Mouse (Mus musculus) MEL (cell line): Measurements from ENCODE around the gene Manea.

Experiments
- CHD2 ChIP-seq: IDR thresholded peaks from 2 replicates; pipeline ENCODE4 v1.6.1; 2011; ENCODE audit warnings: low read length, improper control_type of control experiment
- CTCF ChIP-seq, 3 experiments: IDR thresholded peaks in 2 of 3; conservative IDR thresholded peaks in 1 of 3; 2 replicates each; pipeline ENCODE4 v1.5.1; 2011 to 2012; ENCODE audit warnings: low read length in 3 of 3, low read depth in 2 of 3, mild to moderate bottlenecking in 2 of 3, improper control_type of control experiment in 1 of 3, inconsistent platforms in 1 of 3, mixed read lengths in 1 of 3, moderate library complexity in 1 of 3; ENCODE audit not compliant: control insufficient read depth in 1 of 3, insufficient read depth in 1 of 3, poor library complexity in 1 of 3, severe bottlenecking in 1 of 3
- E2F4 ChIP-seq: IDR thresholded peaks from 2 replicates; pipeline ENCODE4 v1.6.1; 2011; ENCODE audit warnings: low read depth, low read length, improper control_type of control experiment, borderline replicate concordance
- EP300 ChIP-seq, 2 experiments: IDR thresholded peaks; 2 replicates each; pipeline ENCODE4 v1.6.1; 2011; ENCODE audit warnings: improper control_type of control experiment in 2 of 2, low read length in 2 of 2, low read depth in 1 of 2, mild to moderate bottlenecking in 1 of 2
- GATA1 ChIP-seq: IDR thresholded peaks from 2 replicates; pipeline ENCODE4 v1.6.1; 2011; ENCODE audit warnings: low read depth, low read length, improper control_type of control experiment
- HCFC1 ChIP-seq: IDR thresholded peaks from 2 replicates; pipeline ENCODE4 v1.6.1; 2012; ENCODE audit warnings: low read depth, mild to moderate bottlenecking, inconsistent platforms, low read length, improper control_type of control experiment, moderate library complexity
- MAFK ChIP-seq: IDR thresholded peaks from 2 replicates; pipeline ENCODE4 v1.6.1; 2011; ENCODE audit warnings: low read depth, mild to moderate bottlenecking, low read length, improper control_type of control experiment, borderline replicate concordance
- POLR2A ChIP-seq, 2 experiments: IDR thresholded peaks; 2 replicates each; pipeline ENCODE4 v1.6.1; 2011 to 2012; ENCODE audit warnings: low read length in 2 of 2, mild to moderate bottlenecking in 2 of 2, control low read depth in 1 of 2, improper control_type of control experiment in 1 of 2, low read depth in 1 of 2, moderate library complexity in 1 of 2; ENCODE audit not compliant: control insufficient read depth in 1 of 2, insufficient read depth in 1 of 2, poor library complexity in 1 of 2
- POLR2AphosphoS2 ChIP-seq: IDR thresholded peaks from 2 replicates; pipeline ENCODE4 v1.6.1; 2011; ENCODE audit warnings: low read length, improper control_type of control experiment
- ZNF384 ChIP-seq: IDR thresholded peaks from 2 replicates; pipeline ENCODE4 v1.6.1; 2012; ENCODE audit warnings: low read depth, mild to moderate bottlenecking, inconsistent platforms, low read length, improper control_type of control experiment

GRCm38 (mm10) chr4:26345741-26346442, 799 bp downstream of the Manea start:
- TF ChIP-seq HCFC1 (no peak), MAFK (no peak), GATA1 (no peak), E2F4 (no peak), ZNF384 (peak; percentile 72), EP300 (IDR thresholded peaks at IDR 0.05; ENCODE audit: low read depth in 1 of 2, low read length in 2 of 2) (no peak), CHD2 (no peak), POLR2AphosphoS2 (no peak), POLR2A (IDR thresholded peaks at IDR 0.05; ENCODE audit: control insufficient read depth in 1 of 2, insufficient read depth in 1 of 2, low read depth in 1 of 2, low read length in 2 of 2, poor library complexity in 1 of 2) (no peak), CTCF (IDR thresholded peaks at IDR 0.05 in 2 of 3, conservative IDR thresholded peaks at IDR 0.05 in 1 of 3; ENCODE audit: control insufficient read depth in 1 of 3, insufficient read depth in 1 of 3, low read depth in 2 of 3, low read length in 3 of 3, poor library complexity in 1 of 3, severe bottlenecking in 1 of 3) (no peak)
